Mouse (Mus musculus): ENCODE data around the gene Ehbp1l1. TPM values are rescaled to one million over a fixed set of nuclear protein-coding genes. Genes with fewer than 3 reads are reported as not detected.

The Ehbp1l1 gene
- polyA plus RNA-seq, 1 experiment from 2014 or later, result 6.8 TPM

DNA sequence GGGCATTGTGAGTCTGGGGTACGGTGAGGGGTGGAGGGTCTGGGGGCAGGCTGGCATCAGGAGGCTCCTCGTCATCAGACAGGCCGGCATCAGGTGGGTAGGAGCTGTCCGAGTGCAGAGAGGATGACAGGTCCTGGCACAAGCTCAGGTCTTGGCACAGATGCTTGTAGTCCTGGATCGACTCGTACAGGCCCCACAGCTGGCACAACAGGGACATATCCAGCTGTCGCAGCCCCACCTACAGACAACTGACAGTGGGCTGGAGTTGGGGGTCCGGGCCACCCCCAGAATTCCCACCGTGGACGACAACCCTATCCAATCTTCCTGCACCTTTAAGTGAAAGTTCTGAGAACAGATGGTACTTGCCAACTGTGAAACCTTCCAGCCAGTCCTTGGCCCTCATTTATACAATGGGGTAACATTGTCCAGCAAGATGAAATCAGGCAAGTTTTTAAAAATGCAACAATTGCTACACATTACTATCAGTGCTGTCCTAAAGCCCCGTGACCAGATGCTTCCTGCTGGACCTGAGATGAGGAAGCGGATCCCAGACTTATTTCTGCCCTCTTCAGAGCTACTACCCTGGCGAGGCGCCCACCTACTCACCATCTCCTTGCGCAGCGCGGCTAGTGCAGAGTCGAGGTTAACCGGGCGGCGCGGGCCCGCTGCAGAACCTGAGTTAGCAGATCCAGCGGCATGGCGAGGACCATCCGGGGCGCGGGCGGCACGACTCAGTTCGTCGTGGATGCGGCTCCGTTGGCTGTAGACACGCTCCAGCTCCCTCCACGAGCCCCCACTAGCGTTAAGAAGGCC, 2.7 kb upstream of the Ehbp1l1 start:
- H3K36me3 ChIP-seq (ENCODE audit: control insufficient read depth, insufficient read depth, low read length), result no peaks in the 10 kb centered on the region; the same call in 1 of the 2 replicates
- no peaks in the 10 kb centered on the region for H3K27me3 ChIP-seq (ENCODE audit: control insufficient read depth, insufficient read depth, low read length)
- peak overlapping the region; percentile 96 for H3K4me3 ChIP-seq (ENCODE audit: low read depth, low read length)
- peaks cover 29% of the 10 kb centered on the region; the same call in 1 of the 2 replicates for H3K4me1 ChIP-seq (replicated peaks; ENCODE audit: control insufficient read depth, insufficient read depth, low read length)
- peak overlapping the region; percentile 89 for H3K27ac ChIP-seq (ENCODE audit: low read depth, low read length)
- 10% methylated on average over 37 of the region's 37 CpGs for WGBS
- DNase-seq (ENCODE audit: low spot score), result peak; percentile 80
- peak overlapping the region; percentile 91 for H3K4me2 ChIP-seq (ENCODE audit: low read depth, low read length, severe bottlenecking)
- peak; percentile 15 for ATAC-seq (replicated peaks; ENCODE audit: low FRiP score)
- peak overlapping the region; percentile 100 for H3K9ac ChIP-seq (ENCODE audit: low read length)
- no peaks in the 10 kb centered on the region for H3K9me3 ChIP-seq (ENCODE audit: control insufficient read depth, low read length)

DNA sequence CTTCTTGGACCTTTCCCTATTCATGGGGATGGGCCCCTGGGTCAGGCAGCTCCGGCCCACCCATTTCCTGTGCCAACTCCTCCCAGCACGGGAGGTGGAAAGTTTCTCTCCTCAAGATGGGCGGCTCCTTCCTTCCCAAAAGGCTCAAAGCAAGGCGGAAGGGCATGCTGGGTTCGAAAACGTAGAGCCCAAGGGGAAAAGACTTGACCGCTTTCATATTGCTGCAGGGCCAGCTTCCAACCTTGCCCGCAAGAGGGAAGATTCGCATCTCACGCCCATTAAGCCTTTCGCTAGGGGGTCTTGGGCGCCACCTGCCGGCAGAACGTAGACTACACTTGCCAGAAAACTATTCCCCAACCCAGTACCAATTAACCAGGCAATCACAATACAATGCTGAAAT, 1.6 kb upstream of the Ehbp1l1 start:
- Histone ChIP-seq H3K27me3 (ENCODE audit: control insufficient read depth, insufficient read depth, low read length) (no peaks in the 10 kb centered on the region), H3K9ac (ENCODE audit: low read length) (peak overlapping the region; percentile 100), H3K4me3 (ENCODE audit: low read depth, low read length) (peak overlapping the region; percentile 96), H3K9me3 (ENCODE audit: control insufficient read depth, low read length) (no peaks in the 10 kb centered on the region), H3K4me2 (ENCODE audit: low read depth, low read length, severe bottlenecking) (peak overlapping the region; percentile 91), H3K27ac (ENCODE audit: low read depth, low read length) (no peak overlapping the region), H3K4me1 (replicated peaks; ENCODE audit: control insufficient read depth, insufficient read depth, low read length) (peaks cover 29% of the 10 kb centered on the region; the same call in 1 of the 2 replicates), H3K36me3 (ENCODE audit: control insufficient read depth, insufficient read depth, low read length) (no peaks in the 10 kb centered on the region; the same call in 1 of the 2 replicates)
- DNase-seq (ENCODE audit: low spot score) (peak; percentile 93), ATAC-seq (replicated peaks; ENCODE audit: low FRiP score) (no peak)
- WGBS, result 6% methylated on average over 14 of the region's 14 CpGs

DNA sequence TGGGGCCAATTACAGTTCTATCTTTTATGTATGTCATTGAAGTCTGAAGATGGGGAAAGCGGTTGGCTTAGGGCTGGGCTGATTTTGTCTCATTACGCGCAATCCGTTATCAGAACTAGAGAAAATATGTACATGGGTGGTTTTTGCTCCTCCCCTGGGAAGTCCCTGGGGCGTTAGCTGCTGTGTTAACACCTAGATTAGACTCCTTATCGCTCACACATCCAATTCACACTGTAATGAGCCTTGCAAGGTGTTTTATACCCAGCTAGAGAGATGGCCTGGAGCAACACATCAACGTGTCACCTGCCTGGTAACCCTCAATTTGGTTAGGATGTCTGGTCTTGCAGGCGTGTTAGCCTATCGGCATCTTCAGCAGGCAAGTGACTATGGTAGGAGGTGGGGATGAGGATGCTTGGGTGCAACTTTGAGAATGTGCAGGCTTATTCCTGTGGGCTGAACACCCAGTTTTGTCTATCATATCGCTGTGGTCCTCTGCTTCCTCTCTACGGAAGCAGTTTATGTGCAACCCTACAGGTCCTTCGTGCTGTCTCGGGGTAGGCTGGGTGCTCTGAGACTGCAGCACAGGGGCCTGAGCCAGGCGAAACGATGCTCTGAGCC, 953 bp upstream of the Ehbp1l1 start:
- H3K27me3 ChIP-seq (ENCODE audit: control insufficient read depth, insufficient read depth, low read length), result no peaks in the 10 kb centered on the region
- 81% methylated on average over 15 of the region's 15 CpGs for WGBS
- ATAC-seq (replicated peaks; ENCODE audit: low FRiP score) (no peak), DNase-seq (ENCODE audit: low spot score) (no peak)
- no peaks in the 10 kb centered on the region; the same call in 1 of the 2 replicates for H3K36me3 ChIP-seq (ENCODE audit: control insufficient read depth, insufficient read depth, low read length)
- H3K9me3 ChIP-seq (ENCODE audit: control insufficient read depth, low read length), result no peaks in the 10 kb centered on the region
- H3K4me1 ChIP-seq (replicated peaks; ENCODE audit: control insufficient read depth, insufficient read depth, low read length), result peaks cover 29% of the 10 kb centered on the region; the same call in 1 of the 2 replicates
- peak overlapping the region; percentile 59 for H3K9ac ChIP-seq (ENCODE audit: low read length)
- peak overlapping the region; percentile 96 for H3K4me3 ChIP-seq (ENCODE audit: low read depth, low read length)
- H3K4me2 ChIP-seq (ENCODE audit: low read depth, low read length, severe bottlenecking), result peak overlapping the region; percentile 91
- no peak overlapping the region for H3K27ac ChIP-seq (ENCODE audit: low read depth, low read length)

DNA sequence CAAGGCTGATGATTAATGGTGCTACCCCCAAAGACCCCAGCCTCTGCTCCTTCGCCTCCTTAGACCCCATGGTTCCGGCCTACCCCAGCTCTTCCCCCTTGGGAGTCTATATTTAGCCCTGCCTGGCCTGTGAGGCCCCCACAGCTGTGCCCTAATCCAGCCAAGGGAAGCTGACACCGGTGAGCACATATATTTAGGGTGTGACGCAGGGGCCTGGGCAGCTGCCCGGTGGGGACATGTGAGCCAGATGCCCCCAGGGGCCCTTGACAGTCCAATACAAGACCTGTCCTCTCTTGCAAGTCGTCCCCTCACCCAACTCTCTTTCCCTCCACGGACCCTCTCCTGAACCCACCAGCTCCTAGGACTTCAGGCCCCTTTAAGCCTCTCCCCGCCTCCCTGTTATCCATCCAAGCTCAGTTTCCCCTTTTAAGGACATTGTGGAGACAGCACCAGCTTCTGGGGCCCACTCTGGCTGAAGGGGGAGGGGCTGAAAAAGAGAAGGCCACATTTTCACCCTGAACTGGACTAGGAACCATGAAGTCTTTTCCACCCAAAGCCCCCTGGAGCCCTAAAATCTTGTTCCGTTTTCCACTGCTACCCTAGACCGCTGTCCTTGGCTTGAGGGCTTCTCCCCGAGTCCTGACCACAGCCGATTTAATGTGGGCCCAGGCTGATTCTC, 949 bp downstream of the Ehbp1l1 start:
- Histone ChIP-seq H3K9me3 (ENCODE audit: control insufficient read depth, low read length) (no peaks in the 10 kb centered on the region), H3K4me3 (ENCODE audit: low read depth, low read length) (peak overlapping the region; percentile 25), H3K4me1 (replicated peaks; ENCODE audit: control insufficient read depth, insufficient read depth, low read length) (peaks cover 23% of the 10 kb centered on the region; the same call in 1 of the 2 replicates), H3K27me3 (ENCODE audit: control insufficient read depth, insufficient read depth, low read length) (no peaks in the 10 kb centered on the region), H3K4me2 (ENCODE audit: low read depth, low read length, severe bottlenecking) (peak overlapping the region; percentile 24; the same call in 1 of the 2 replicates), H3K27ac (ENCODE audit: low read depth, low read length) (no peak overlapping the region), H3K9ac (ENCODE audit: low read length) (no peak overlapping the region), H3K36me3 (ENCODE audit: control insufficient read depth, insufficient read depth, low read length) (peaks cover 6% of the 10 kb centered on the region)
- ATAC-seq (replicated peaks; ENCODE audit: low FRiP score) (no peak), DNase-seq (ENCODE audit: low spot score) (no peak)
- WGBS, result 80% methylated on average over 12 of the region's 12 CpGs

DNA sequence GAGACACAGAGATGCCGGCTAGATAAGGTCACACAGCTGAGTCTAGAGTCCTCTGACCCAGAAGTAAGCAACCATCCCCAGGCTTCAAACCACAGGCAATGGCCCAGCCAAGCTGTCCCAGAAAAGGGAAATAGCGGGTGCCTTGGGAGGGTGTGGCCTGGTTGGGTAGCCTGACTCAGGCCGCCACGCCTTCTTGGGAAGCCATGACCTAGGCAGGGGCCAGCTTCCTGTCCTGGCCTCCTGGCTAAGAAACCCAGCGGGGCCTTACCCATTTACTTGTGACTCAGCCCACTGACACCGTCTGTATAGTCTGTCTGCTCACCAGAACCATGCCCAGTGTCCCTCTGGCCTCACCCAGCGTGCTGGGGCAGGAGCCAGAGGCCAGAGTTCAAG, 1.6 kb downstream of the Ehbp1l1 start:
- no peak for ATAC-seq (replicated peaks; ENCODE audit: low FRiP score)
- Histone ChIP-seq H3K4me2 (ENCODE audit: low read depth, low read length, severe bottlenecking) (0 out of 2 replicates have a peak overlapping the region, but pooled peaks have one; percentile 15), H3K4me3 (ENCODE audit: low read depth, low read length) (no peak overlapping the region), H3K27me3 (ENCODE audit: control insufficient read depth, insufficient read depth, low read length) (no peaks in the 10 kb centered on the region), H3K4me1 (replicated peaks; ENCODE audit: control insufficient read depth, insufficient read depth, low read length) (peaks cover 19% of the 10 kb centered on the region; the same call in 1 of the 2 replicates), H3K27ac (ENCODE audit: low read depth, low read length) (no peak overlapping the region), H3K9me3 (ENCODE audit: control insufficient read depth, low read length) (no peaks in the 10 kb centered on the region), H3K9ac (ENCODE audit: low read length) (no peak overlapping the region), H3K36me3 (ENCODE audit: control insufficient read depth, insufficient read depth, low read length) (peaks cover 8% of the 10 kb centered on the region)
- 80% methylated on average over 7 of the region's 7 CpGs for WGBS
- DNase-seq (ENCODE audit: low spot score), result no peak

DNA sequence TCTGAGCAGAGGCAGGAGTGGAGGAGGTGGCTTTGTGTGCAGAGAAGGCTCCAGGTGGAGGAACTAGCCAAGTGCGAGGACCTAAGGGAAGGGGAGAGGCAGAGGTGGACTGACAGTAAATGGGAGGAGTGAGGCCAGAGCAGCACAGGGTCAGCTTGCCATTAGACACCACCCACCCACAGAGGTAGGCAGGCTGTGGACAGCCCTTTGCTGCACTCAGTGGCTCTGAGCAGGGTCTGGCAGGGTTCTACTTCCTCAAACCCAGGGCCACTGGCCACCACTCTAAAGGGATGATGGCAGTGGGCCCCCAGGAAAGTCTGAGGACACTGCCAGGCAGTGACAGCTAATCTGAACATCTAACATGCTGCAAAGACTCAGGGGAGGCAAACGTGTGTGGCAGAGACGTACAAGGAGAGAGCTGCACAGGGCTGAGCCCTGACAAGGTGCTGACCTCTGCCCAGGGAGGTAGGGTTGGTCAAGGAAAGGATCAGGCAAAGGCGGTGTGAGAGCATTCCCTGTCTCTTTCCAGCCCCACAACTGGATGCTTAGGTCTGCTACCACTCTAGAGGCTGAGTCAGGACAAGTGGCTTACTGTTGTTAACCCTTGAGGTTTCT, 2.1 kb downstream of the Ehbp1l1 start:
- Histone ChIP-seq H3K4me3 (ENCODE audit: low read depth, low read length) (no peak overlapping the region), H3K36me3 (ENCODE audit: control insufficient read depth, insufficient read depth, low read length) (peaks cover 8% of the 10 kb centered on the region), H3K4me1 (replicated peaks; ENCODE audit: control insufficient read depth, insufficient read depth, low read length) (peaks cover 19% of the 10 kb centered on the region; the same call in 1 of the 2 replicates), H3K9me3 (ENCODE audit: control insufficient read depth, low read length) (no peaks in the 10 kb centered on the region), H3K27ac (ENCODE audit: low read depth, low read length) (no peak overlapping the region), H3K4me2 (ENCODE audit: low read depth, low read length, severe bottlenecking) (0 out of 2 replicates have a peak overlapping the region, but pooled peaks have one; percentile 15), H3K27me3 (ENCODE audit: control insufficient read depth, insufficient read depth, low read length) (no peaks in the 10 kb centered on the region), H3K9ac (ENCODE audit: low read length) (peak overlapping the region; percentile 3; the same call in 1 of the 2 replicates)
- ATAC-seq (replicated peaks; ENCODE audit: low FRiP score), result no peak
- 77% methylated on average over 4 of the region's 4 CpGs for WGBS
- no peak for DNase-seq (ENCODE audit: low spot score)

DNA sequence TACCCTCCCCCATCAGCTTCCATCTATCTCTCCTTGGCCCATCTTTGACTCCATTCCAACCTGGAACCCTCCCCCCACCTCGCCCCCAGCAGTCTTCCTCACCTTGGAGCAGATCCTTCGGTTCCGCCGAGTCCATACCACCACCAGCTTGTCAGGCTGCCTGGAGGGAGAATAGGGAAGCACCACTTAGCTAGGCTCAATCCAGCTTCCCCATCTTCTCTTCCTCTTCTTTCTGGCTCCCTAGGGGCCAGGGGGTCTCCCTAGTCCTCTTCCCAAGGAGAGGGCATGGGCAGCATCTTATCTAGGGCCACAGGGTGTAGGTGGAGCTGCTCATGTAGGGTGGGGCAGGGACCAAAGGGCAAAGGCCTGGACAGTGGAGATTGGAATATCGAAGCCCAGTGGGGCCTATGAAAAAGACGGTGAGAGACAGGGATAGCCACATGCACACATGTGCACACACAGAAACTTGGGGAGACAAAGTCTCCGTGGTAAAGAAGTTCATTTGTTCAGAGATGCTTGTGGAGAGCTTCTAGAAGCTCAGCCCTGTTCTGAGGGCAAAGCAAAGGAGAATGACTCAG, 3.2 kb downstream of the Ehbp1l1 start:
- H3K36me3 ChIP-seq (ENCODE audit: control insufficient read depth, insufficient read depth, low read length), result peaks cover 8% of the 10 kb centered on the region
- no peak overlapping the region for H3K27ac ChIP-seq (ENCODE audit: low read depth, low read length)
- no peak overlapping the region for H3K4me2 ChIP-seq (ENCODE audit: low read depth, low read length, severe bottlenecking)
- WGBS, result 88% methylated on average over 7 of the region's 7 CpGs
- no peaks in the 10 kb centered on the region for H3K27me3 ChIP-seq (ENCODE audit: control insufficient read depth, insufficient read depth, low read length)
- H3K9ac ChIP-seq (ENCODE audit: low read length), result no peak overlapping the region
- H3K4me3 ChIP-seq (ENCODE audit: low read depth, low read length), result no peak overlapping the region
- H3K9me3 ChIP-seq (ENCODE audit: control insufficient read depth, low read length), result no peaks in the 10 kb centered on the region
- DNase-seq (ENCODE audit: low spot score), result no peak
- peaks cover 12% of the 10 kb centered on the region; the same call in 1 of the 2 replicates for H3K4me1 ChIP-seq (replicated peaks; ENCODE audit: control insufficient read depth, insufficient read depth, low read length)
- ATAC-seq (replicated peaks; ENCODE audit: low FRiP score), result no peak

DNA sequence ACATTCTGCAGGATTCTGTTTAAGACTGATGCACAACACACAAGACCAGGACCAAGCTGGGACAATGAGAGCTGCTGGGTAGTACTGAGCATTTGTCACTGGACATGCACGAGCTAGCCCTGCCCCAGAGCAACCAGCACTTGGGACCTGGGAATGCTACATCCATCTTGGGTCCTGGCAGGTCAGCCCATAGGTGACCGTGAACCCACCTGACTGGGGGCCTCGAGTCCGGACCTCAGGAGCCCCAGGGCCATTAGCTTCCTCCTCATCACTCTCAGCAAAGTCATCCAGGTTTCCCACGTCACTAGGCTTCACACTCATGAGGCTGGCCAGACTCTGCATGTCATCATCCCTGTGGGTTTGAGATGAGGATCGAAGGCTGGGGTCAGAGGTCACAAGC, 4.9 kb downstream of the Ehbp1l1 start:
- Histone ChIP-seq H3K4me1 (replicated peaks; ENCODE audit: control insufficient read depth, insufficient read depth, low read length) (peaks cover 7% of the 10 kb centered on the region; the same call in 1 of the 2 replicates), H3K27me3 (ENCODE audit: control insufficient read depth, insufficient read depth, low read length) (no peaks in the 10 kb centered on the region), H3K4me2 (ENCODE audit: low read depth, low read length, severe bottlenecking) (no peak overlapping the region), H3K36me3 (ENCODE audit: control insufficient read depth, insufficient read depth, low read length) (peaks cover 8% of the 10 kb centered on the region), H3K27ac (ENCODE audit: low read depth, low read length) (no peak overlapping the region), H3K4me3 (ENCODE audit: low read depth, low read length) (no peak overlapping the region), H3K9me3 (ENCODE audit: control insufficient read depth, low read length) (no peaks in the 10 kb centered on the region), H3K9ac (ENCODE audit: low read length) (no peak overlapping the region)
- DNase-seq (ENCODE audit: low spot score) (no peak), ATAC-seq (replicated peaks; ENCODE audit: low FRiP score) (no peak)
- WGBS, result 95% methylated on average over 6 of the region's 6 CpGs
